Mouse (Mus musculus) thymus, adult 2 months (tissue): Measurements from ENCODE around the gene Dagla.

ENCODE experiments used
- CTCF ChIP-seq: fragments of 200-500 bp; IDR thresholded peaks from 2 replicates; pipeline ENCODE4 v1.5.1; 2012; ENCODE audit warnings: mild to moderate bottlenecking, control low read depth, low read length, moderate library complexity, borderline replicate concordance; ENCODE audit not compliant: control insufficient read depth, poor library complexity, insufficient read depth; ENCODE audit errors: extremely low read depth
- POLR2A ChIP-seq: fragments of 200-500 bp; IDR thresholded peaks from 2 replicates; pipeline ENCODE4 v1.6.1; 2012; ENCODE audit warnings: mild to moderate bottlenecking, low read length, control low read depth, moderate library complexity; ENCODE audit not compliant: control insufficient read depth, poor library complexity, insufficient read depth; ENCODE audit errors: extremely low read depth

- no peak for TF ChIP-seq CTCF
- TF ChIP-seq POLR2A = no peak
These were observed 99.6 kb downstream of the Dagla start for GRCm38 (mm10) chr19:10205051-10205450.
